Mouse (Mus musculus) kidney, embryonic 16.5 days (tissue): ENCODE data around the gene Stat1. TPM values are rescaled to one million over a fixed set of nuclear protein-coding genes. Genes with fewer than 3 reads are reported as not detected.

Source experiments
- ATAC-seq: fragments of 200-750 bp; cut with Nextera tagmentation; 2 replicates; pipeline ENCODE4 v1.8.0; 2017; ENCODE audit warnings: moderate TSS enrichment; ENCODE audit not compliant: low FRiP score, low TSS enrichment
- H3K27ac ChIP-seq: fragments of 300-500 bp; sonication (generic); 2 replicates; pipeline ENCODE4 v1.5.1; 2014; ENCODE audit warnings: low read length
- H3K27me3 ChIP-seq: fragments of 300-500 bp; sonication (generic); 2 replicates; pipeline ENCODE4 v1.6.1; 2014; ENCODE audit warnings: low read length, control low read depth, mixed read lengths; ENCODE audit not compliant: insufficient read depth
- H3K36me3 ChIP-seq: fragments of 300-500 bp; sonication (generic); 2 replicates; pipeline ENCODE4 v1.6.1; 2014; ENCODE audit warnings: low read length, control low read depth, mixed read lengths; ENCODE audit not compliant: insufficient read depth
- H3K4me1 ChIP-seq: fragments of 300-500 bp; sonication (generic); 2 replicates; pipeline ENCODE4 v1.6.1; 2014; ENCODE audit warnings: low read length, control low read depth, mixed read lengths; ENCODE audit not compliant: insufficient read depth
- H3K4me2 ChIP-seq: fragments of 300-500 bp; sonication (generic); replicated peaks from 2 replicates; pipeline ENCODE4 v1.6.1; 2014; ENCODE audit warnings: low read depth, low read length
- H3K4me3 ChIP-seq: fragments of 300-500 bp; sonication (generic); 2 replicates; pipeline ENCODE4 v1.5.1; 2014; ENCODE audit warnings: mild to moderate bottlenecking, low read length
- H3K9ac ChIP-seq: fragments of 300-500 bp; sonication (generic); replicated peaks from 2 replicates; pipeline ENCODE4 v1.6.1; 2014; ENCODE audit warnings: low read length
- H3K9me3 ChIP-seq: fragments of 300-500 bp; sonication (generic); 2 replicates; pipeline ENCODE4 v1.6.1; 2016; ENCODE audit warnings: low read length, control low read depth
- WGBS: fragments of 180-500 bp; shearing (Covaris S2); extraction: QIAGEN DNeasy Blood & Tissue Kit; methylation state at CpG from one replicate; pipeline ENCODE4 v1.1.7; 2014; 5-methylcytosine and 5-hydroxymethylcytosine counted together
- polyA plus RNA-seq: library from polyadenylated mRNA; unstranded; fragments of >200 nt; fragmentation: Nextera tagmentation; extraction: Ambion mirVana; gene quantifications from 2 replicates; pipeline ENCODE4 v1.2.1, GENCODE M21; 2015

Stat1 gene
- polyA plus RNA-seq, 1 experiment from 2014 or later = 18.6 TPM

- Histone ChIP-seq H3K4me3 (no peak overlapping the region), H3K4me2 (no peak overlapping the region), H3K4me1 (peaks cover 14% of the 10 kb centered on the region; the same call in 1 of the 2 replicates), H3K36me3 (no peaks in the 10 kb centered on the region), H3K9me3 (no peaks in the 10 kb centered on the region), H3K9ac (no peak overlapping the region), H3K27ac (no peak overlapping the region), H3K27me3 (no peaks in the 10 kb centered on the region)
- WGBS = 67% methylated on average over 8 of the region's 8 CpGs
- no peak for ATAC-seq
Observed at GRCm38 (mm10) chr1:52171271-52171670, 52.0 kb downstream of the Stat1 start.

DNA sequence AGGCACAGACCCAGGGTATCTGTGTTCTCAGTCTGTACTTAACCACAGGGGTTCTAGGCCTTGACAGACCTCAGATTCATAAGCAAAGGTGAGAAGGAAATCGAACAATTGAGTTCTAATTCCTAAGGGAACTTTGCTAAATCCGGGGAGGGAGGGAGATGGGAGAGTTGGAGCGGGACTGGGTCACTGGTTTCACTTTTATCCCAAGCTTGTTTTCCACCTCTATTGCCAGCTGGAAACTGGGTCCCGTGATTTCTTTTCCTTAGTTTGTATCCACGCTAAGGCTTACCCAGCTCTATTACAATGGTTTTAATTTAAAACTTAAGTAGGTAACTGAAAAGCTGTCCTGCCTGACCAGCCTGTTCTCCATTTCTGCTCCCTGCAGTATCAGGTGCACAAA lies 56.1 kb downstream of the Stat1 start:
- H3K4me1 ChIP-seq = peaks cover 8% of the 10 kb centered on the region; the same call in 1 of the 2 replicates

DNA sequence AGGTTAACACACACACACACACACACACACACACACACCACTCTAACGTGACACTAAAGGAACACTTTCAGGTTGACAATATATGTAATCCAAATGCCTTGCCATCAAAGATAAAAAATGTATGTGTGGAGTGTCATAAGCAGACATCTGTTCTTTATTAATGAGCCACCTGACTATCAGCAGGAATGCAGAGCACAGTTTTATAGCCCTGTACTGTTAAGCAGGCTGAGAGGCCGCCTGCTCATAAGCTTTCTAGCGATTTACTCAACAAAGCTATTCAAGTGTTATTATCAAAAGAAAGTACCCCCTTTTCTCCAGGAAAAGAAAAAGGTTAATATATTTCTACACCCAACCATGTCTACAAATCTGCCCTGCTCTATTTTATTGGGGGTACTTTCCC lies 56.7 kb downstream of the Stat1 start:
- WGBS = 70% methylated on average over 3 of the region's 3 CpGs
- Histone ChIP-seq H3K4me1 (peaks cover 8% of the 10 kb centered on the region; the same call in 1 of the 2 replicates), H3K9me3 (no peaks in the 10 kb centered on the region), H3K27me3 (no peaks in the 10 kb centered on the region), H3K9ac (no peak overlapping the region), H3K36me3 (no peaks in the 10 kb centered on the region), H3K4me3 (no peak overlapping the region), H3K27ac (no peak overlapping the region), H3K4me2 (no peak overlapping the region)
- ATAC-seq = no peak

More for the DNA sequence above, 56.1 kb downstream of the Stat1 start:
- Histone ChIP-seq H3K4me3 (no peak overlapping the region), H3K9me3 (no peaks in the 10 kb centered on the region), H3K27me3 (no peaks in the 10 kb centered on the region), H3K36me3 (no peaks in the 10 kb centered on the region), H3K4me2 (no peak overlapping the region), H3K9ac (no peak overlapping the region), H3K27ac (no peak overlapping the region)
- 72% methylated on average over 5 of the region's 5 CpGs for WGBS
- ATAC-seq = no peak

- no peaks in the 10 kb centered on the region for H3K27me3 ChIP-seq
- 79% methylated on average over 2 of the region's 2 CpGs for WGBS
- H3K4me3 ChIP-seq = no peak overlapping the region
- H3K4me2 ChIP-seq = no peak overlapping the region
- no peaks in the 10 kb centered on the region for H3K9me3 ChIP-seq
- no peak overlapping the region for H3K9ac ChIP-seq
- no peaks in the 10 kb centered on the region; the same call in 1 of the 2 replicates for H3K4me1 ChIP-seq
- no peak for ATAC-seq
- no peak overlapping the region for H3K27ac ChIP-seq
- no peaks in the 10 kb centered on the region for H3K36me3 ChIP-seq
Observed at GRCm38 (mm10) chr1:52176999-52177398, 57.8 kb downstream of the Stat1 start.

DNA sequence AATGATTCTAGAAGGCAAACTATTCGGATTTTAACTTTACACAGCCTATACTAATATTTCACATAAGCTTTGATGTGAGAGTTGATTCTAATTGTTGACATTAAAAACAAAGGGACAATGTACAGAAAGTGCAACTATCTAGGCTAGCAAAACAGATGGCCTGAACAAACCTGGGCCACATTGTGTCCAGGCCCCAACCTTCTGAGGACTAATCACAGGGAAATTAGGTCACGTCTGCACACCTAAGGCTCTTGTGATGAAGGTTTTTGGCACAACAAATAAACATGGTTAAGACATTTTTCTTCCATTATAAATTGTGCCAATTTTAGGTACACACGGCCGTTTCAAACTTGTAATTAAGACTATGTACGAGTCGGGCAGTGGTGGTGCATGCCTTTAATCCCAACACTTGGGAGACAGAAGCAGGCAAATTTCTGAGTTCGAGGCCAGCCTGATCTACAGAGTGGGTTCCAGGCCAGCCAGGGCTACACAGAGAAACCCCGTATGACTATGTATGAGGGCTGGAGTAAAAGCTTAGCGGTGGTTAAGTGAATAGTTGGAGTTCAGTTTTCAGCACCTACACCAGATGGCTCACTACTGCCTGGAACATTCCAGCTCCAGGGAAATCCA lies 60.8 kb downstream of the Stat1 start:
- WGBS = 93% methylated on average over 9 of the region's 9 CpGs
- H3K27ac ChIP-seq = no peak overlapping the region
- no peak overlapping the region for H3K9ac ChIP-seq
- H3K9me3 ChIP-seq = no peaks in the 10 kb centered on the region
- H3K4me1 ChIP-seq = no peaks in the 10 kb centered on the region
- ATAC-seq = no peak
- H3K4me2 ChIP-seq = no peak overlapping the region
- no peak overlapping the region for H3K4me3 ChIP-seq
- no peaks in the 10 kb centered on the region for H3K36me3 ChIP-seq
- no peaks in the 10 kb centered on the region for H3K27me3 ChIP-seq

DNA sequence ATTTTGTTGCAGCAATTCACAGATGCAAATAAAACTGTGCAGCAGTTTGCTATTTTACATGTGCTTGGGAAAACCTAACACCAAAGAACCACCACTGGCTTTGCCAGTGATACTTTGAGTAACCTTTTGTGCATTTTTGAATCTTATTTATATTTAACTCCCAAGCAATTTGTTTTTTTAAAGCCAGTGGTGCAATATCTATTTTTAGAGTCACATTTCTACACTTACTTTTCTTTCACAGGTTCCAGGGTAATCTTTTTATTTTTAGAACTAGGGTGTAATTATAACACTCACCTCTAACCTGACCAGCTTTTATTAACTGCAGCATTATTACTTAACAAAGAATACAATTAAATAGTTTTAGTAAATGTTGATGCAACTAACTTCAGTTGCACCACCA lies 62.8 kb downstream of the Stat1 start:
- H3K4me1 ChIP-seq = no peaks in the 10 kb centered on the region
- H3K9me3 ChIP-seq = no peaks in the 10 kb centered on the region
- H3K27me3 ChIP-seq = no peaks in the 10 kb centered on the region
- no peak overlapping the region for H3K4me2 ChIP-seq
- no peak for ATAC-seq
- no peak overlapping the region for H3K4me3 ChIP-seq
- H3K27ac ChIP-seq = no peak overlapping the region
- H3K9ac ChIP-seq = no peak overlapping the region
- H3K36me3 ChIP-seq = no peaks in the 10 kb centered on the region

DNA sequence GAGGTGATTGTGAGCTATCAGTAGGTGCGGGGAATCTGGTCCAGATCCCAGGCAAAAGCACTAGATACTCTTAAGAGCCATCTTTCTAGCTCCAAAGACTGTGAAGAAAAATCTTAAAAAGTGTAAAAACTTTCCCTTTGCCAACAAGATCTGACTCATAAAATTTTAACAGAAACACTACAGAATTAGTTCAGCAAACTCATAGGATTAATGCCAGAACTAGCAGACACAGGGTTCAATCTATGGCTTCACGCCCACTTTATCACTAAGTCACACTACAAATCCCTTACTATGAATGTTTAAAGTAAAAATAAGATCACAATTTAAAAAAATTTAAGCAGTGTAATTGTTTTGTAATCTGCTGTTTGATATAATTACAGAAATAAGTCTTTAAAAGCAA lies 63.8 kb downstream of the Stat1 start:
- no peak overlapping the region for H3K27ac ChIP-seq
- no peak for ATAC-seq
- H3K9ac ChIP-seq = no peak overlapping the region
- H3K4me2 ChIP-seq = no peak overlapping the region
- no peaks in the 10 kb centered on the region for H3K27me3 ChIP-seq
- no peaks in the 10 kb centered on the region for H3K9me3 ChIP-seq
- WGBS = 97% methylated on average over 2 of the region's 2 CpGs
- no peak overlapping the region for H3K4me3 ChIP-seq
- H3K36me3 ChIP-seq = no peaks in the 10 kb centered on the region
- H3K4me1 ChIP-seq = no peaks in the 10 kb centered on the region

Other genes starting within 250 kb of the Stat1 start
- gene Myo1b, start 203.4 kb upstream of the Stat1 start, polyA plus RNA-seq = 68.3 and 68.8 TPM in 2 replicates
- gene Stat4, start 132.3 kb upstream of the Stat1 start, polyA plus RNA-seq = 1.2 and 1.7 TPM in 2 replicates
- 18.9 and 19.6 TPM in 2 replicates for gene Gls, start 113.8 kb downstream of the Stat1 start, polyA plus RNA-seq